Mouse (Mus musculus) kidney, postnatal 0 days (tissue): ENCODE results near the gene Pigm. TPM values are rescaled to one million over a fixed set of nuclear protein-coding genes. Genes with fewer than 3 reads are reported as not detected.

Experiments
- ATAC-seq: fragments of 200-750 bp; cut with Nextera tagmentation; replicated peaks from 2 replicates; pipeline ENCODE4 v1.8.0; 2017; ENCODE audit warnings: low read depth, moderate number of reproducible peaks, moderate TSS enrichment, moderate library complexity; ENCODE audit not compliant: low FRiP score
- DNase-seq: peaks from one replicate; pipeline ENCODE4 v3.0.0-alpha.2; 2016; ENCODE audit warnings: low spot score
- H3K27ac ChIP-seq: fragments of 300-500 bp; sonication (generic); 2 replicates; pipeline ENCODE4 v1.5.1; 2014; ENCODE audit warnings: mild to moderate bottlenecking
- H3K27me3 ChIP-seq: fragments of 300-500 bp; sonication (generic); 2 replicates; pipeline ENCODE4 v1.6.1; 2014; ENCODE audit warnings: low read length, mixed read lengths; ENCODE audit not compliant: insufficient read depth
- H3K36me3 ChIP-seq: fragments of 300-500 bp; sonication (generic); 2 replicates; pipeline ENCODE4 v1.6.1; 2014; ENCODE audit warnings: low read length, mixed read lengths; ENCODE audit not compliant: insufficient read depth
- H3K4me1 ChIP-seq: fragments of 300-500 bp; sonication (generic); replicated peaks from 2 replicates; pipeline ENCODE4 v1.6.1; 2014; ENCODE audit warnings: antibody characterized with exemption, low read length, mixed read lengths; ENCODE audit not compliant: insufficient read depth
- H3K4me2 ChIP-seq: fragments of 300-500 bp; sonication (generic); 2 replicates; pipeline ENCODE4 v1.6.1; 2014; ENCODE audit warnings: mild to moderate bottlenecking, low read length, moderate library complexity, mixed read lengths
- H3K4me3 ChIP-seq: fragments of 300-500 bp; sonication (generic); replicated peaks from 2 replicates; pipeline ENCODE4 v1.5.1; 2014; ENCODE audit warnings: low read depth, low read length
- H3K9ac ChIP-seq: fragments of 300-500 bp; sonication (generic); 2 replicates; pipeline ENCODE4 v1.6.1; 2014; ENCODE audit warnings: low read depth, low read length
- H3K9me3 ChIP-seq: fragments of 300-500 bp; sonication (generic); replicated peaks from 2 replicates; pipeline ENCODE4 v1.6.1; 2016; ENCODE audit warnings: low read length, inconsistent platforms, mixed read lengths
- CTCF ChIP-seq: IDR thresholded peaks from 2 replicates; pipeline ENCODE4 v1.5.1; 2016; ENCODE audit warnings: antibody characterized with exemption, low read depth, mild to moderate bottlenecking, moderate library complexity
- WGBS: fragments of 180-500 bp; shearing (Covaris S2); extraction: QIAGEN DNeasy Blood & Tissue Kit; methylation state at CpG from one replicate; pipeline ENCODE4 v1.1.7; 2014; 5-methylcytosine and 5-hydroxymethylcytosine counted together
- polyA plus RNA-seq: library from polyadenylated mRNA; unstranded; fragments of >200 nt; fragmentation: Nextera tagmentation; extraction: Ambion mirVana; gene quantifications from 2 replicates; pipeline ENCODE4 v1.2.1, GENCODE M21; 2015

The Pigm gene
- polyA plus RNA-seq, 1 experiment from 2014 or later, result 5.8 TPM

GRCm38 (mm10) chr1:172340729-172341321, 35.5 kb upstream of the Pigm start, which contains the start of gene Kcnj10:
Gene Kcnj10 (plus strand): TSS chr1:172341210.
- H3K27ac ChIP-seq, result no peak within 1 kb of the TSS
- H3K9ac ChIP-seq, result peak within 1 kb of the TSS; percentile 28
- under 1% methylated on average over 38 of the region's 38 CpGs for WGBS
- no peak for TF ChIP-seq CTCF
- no peaks in the 10 kb centered on the region for H3K4me1 ChIP-seq
- peak within 1 kb of the TSS; percentile 49 for H3K4me2 ChIP-seq
- H3K4me3 ChIP-seq, result peak within 1 kb of the TSS; percentile 27
- no peaks in the 10 kb centered on the region for H3K9me3 ChIP-seq
- ATAC-seq (peak; percentile 89), DNase-seq (peak; percentile 86)
- H3K36me3 ChIP-seq, result no peaks in the 10 kb centered on the region
- no peaks in the 10 kb centered on the region for H3K27me3 ChIP-seq

GRCm38 (mm10) chr1:172341386-172341785, 35.0 kb upstream of the Pigm start:
- H3K4me1 ChIP-seq, result no peaks in the 10 kb centered on the region
- no peak for DNase-seq
- ATAC-seq, result no peak
- peak overlapping the region; percentile 27 for H3K4me3 ChIP-seq
- 13% methylated on average over 10 of the region's 10 CpGs for WGBS
- H3K27ac ChIP-seq, result no peak overlapping the region
- peak overlapping the region; percentile 28 for H3K9ac ChIP-seq
- no peaks in the 10 kb centered on the region for H3K9me3 ChIP-seq
- peak overlapping the region; percentile 49 for H3K4me2 ChIP-seq
- TF ChIP-seq CTCF, result no peak
- H3K27me3 ChIP-seq, result no peaks in the 10 kb centered on the region
- H3K36me3 ChIP-seq, result no peaks in the 10 kb centered on the region

GRCm38 (mm10) chr1:172342729-172343128, 33.6 kb upstream of the Pigm start:
- Histone ChIP-seq H3K4me2 (peak overlapping the region; percentile 49), H3K4me3 (no peak overlapping the region), H3K36me3 (no peaks in the 10 kb centered on the region), H3K27ac (no peak overlapping the region), H3K27me3 (no peaks in the 10 kb centered on the region), H3K9me3 (no peaks in the 10 kb centered on the region), H3K4me1 (no peaks in the 10 kb centered on the region), H3K9ac (no peak overlapping the region)
- DNase-seq (no peak), ATAC-seq (no peak)
- TF ChIP-seq CTCF, result no peak
- 81% methylated on average over 3 of the region's 3 CpGs for WGBS

- Histone ChIP-seq H3K4me3 (no peak overlapping the region), H3K9ac (no peak overlapping the region), H3K4me1 (no peaks in the 10 kb centered on the region), H3K27me3 (no peaks in the 10 kb centered on the region), H3K4me2 (no peak overlapping the region), H3K36me3 (no peaks in the 10 kb centered on the region), H3K9me3 (no peaks in the 10 kb centered on the region), H3K27ac (no peak overlapping the region)
- WGBS, result 55% methylated on average over 3 of the region's 3 CpGs
- TF ChIP-seq CTCF, result no peak
- DNase-seq (no peak), ATAC-seq (no peak)
These were observed 32.4 kb upstream of the Pigm start for GRCm38 (mm10) chr1:172343914-172344313.

GRCm38 (mm10) chr1:172344820-172345219, 31.5 kb upstream of the Pigm start:
- 76% methylated on average over 7 of the region's 7 CpGs for WGBS
- no peaks in the 10 kb centered on the region for H3K36me3 ChIP-seq
- no peaks in the 10 kb centered on the region for H3K9me3 ChIP-seq
- DNase-seq (no peak), ATAC-seq (no peak)
- H3K4me3 ChIP-seq, result no peak overlapping the region
- peaks cover 3% of the 10 kb centered on the region; the same call in 1 of the 2 replicates for H3K4me1 ChIP-seq
- H3K27me3 ChIP-seq, result no peaks in the 10 kb centered on the region
- TF ChIP-seq CTCF, result no peak
- no peak overlapping the region for H3K4me2 ChIP-seq
- no peak overlapping the region for H3K9ac ChIP-seq
- H3K27ac ChIP-seq, result no peak overlapping the region

- Histone ChIP-seq H3K4me2 (no peak overlapping the region), H3K4me1 (peaks cover 7% of the 10 kb centered on the region; the same call in 1 of the 2 replicates), H3K4me3 (no peak overlapping the region), H3K27me3 (no peaks in the 10 kb centered on the region), H3K9me3 (no peaks in the 10 kb centered on the region), H3K27ac (no peak overlapping the region), H3K9ac (no peak overlapping the region), H3K36me3 (no peaks in the 10 kb centered on the region)
- 78% methylated on average over 10 of the region's 10 CpGs for WGBS
- DNase-seq, result no peak
- ATAC-seq, result no peak
- TF ChIP-seq CTCF, result no peak
These were observed 29.6 kb upstream of the Pigm start for GRCm38 (mm10) chr1:172346707-172347106.

- ATAC-seq (no peak), DNase-seq (no peak)
- no peaks in the 10 kb centered on the region for H3K27me3 ChIP-seq
- H3K4me1 ChIP-seq, result peaks cover 7% of the 10 kb centered on the region; the same call in 1 of the 2 replicates
- 87% methylated on average over 12 of the region's 12 CpGs for WGBS
- no peak overlapping the region for H3K27ac ChIP-seq
- H3K4me2 ChIP-seq, result no peak overlapping the region
- H3K36me3 ChIP-seq, result no peaks in the 10 kb centered on the region
- no peak for TF ChIP-seq CTCF
- H3K9me3 ChIP-seq, result no peaks in the 10 kb centered on the region
- no peak overlapping the region for H3K9ac ChIP-seq
- H3K4me3 ChIP-seq, result no peak overlapping the region
These were observed 29.0 kb upstream of the Pigm start for GRCm38 (mm10) chr1:172347382-172347781.
